Mouse (Mus musculus) thymus, postnatal 36 days (tissue): ENCODE data around the gene Nxn.

ENCODE experiments used
- DNase-seq, 2 experiments: peaks; one replicate each; pipeline ENCODE4 v3.0.0; 2022; ENCODE audit warnings: mixed read lengths in 2 of 2

The Nxn gene

DNA sequence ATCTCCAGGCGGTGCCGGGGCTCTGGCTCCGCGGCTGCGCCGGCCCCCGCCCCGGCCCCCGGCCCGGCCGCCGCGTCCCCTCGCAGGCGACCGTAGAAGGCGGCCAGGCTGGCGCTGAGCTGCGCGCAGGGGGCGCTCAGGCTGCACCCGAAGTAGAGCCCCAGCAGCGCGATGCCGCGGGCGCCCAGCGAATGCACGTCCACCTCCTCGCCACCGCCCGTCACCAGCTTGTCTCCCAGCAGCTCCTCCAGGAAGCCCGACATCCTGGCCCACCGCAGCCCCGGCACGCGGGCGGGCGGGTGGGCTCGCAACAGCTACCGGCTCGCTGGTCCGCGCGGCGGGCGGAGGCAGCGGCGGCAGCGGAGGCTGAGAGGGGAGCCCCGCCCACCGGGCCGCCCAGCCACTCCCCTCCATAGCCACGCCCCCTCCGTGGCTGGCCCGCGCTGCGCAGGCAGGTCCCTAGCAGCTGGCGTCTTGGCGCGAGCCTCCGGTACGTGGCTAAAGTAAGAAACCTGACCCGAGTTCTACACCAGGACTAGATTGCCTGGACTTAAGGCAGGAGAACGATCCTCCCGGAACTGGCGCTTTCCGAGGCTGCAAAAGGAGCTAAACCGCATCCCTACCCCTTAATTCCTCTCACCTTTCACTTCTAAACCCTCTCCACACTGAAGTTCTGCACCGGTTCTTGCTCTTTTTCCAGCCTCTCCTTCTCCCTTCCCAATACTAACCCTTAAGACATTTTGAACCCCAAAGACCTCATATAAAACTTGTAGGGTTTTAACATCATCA is at the start of gene Nxn:
Nxn (minus strand) TSS at position 343 of the 789 bp plus-strand sequence.
- peak; percentile 93 to 95 for DNase-seq

DNA sequence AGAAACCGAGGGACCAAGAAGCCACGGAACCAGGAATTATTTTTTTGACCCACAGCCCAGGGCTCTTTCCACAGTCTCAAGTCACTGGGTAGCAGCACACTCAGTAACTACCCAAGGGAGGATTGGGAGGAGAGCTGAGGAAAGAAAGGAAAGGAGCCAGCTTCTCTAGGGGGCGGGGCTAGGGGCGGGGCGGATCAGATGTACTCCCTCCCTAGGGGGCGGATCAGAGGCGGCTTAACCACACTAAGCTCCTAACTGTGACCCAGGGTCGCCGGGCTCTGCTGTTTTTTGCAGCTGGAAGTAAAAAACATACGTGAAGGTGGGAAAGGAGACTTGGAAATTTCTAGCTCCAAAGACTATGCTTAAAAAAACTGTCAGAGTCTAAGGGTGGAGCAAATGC is 47.3 kb upstream of the Nxn start:
- no peak for DNase-seq

- DNase-seq: no peak
Measured at GRCm38 (mm10) chr11:76445459-76445858, 46.5 kb upstream of the Nxn start.

GRCm38 (mm10) chr11:76439666-76440065 is 40.7 kb upstream of the Nxn start:
- DNase-seq: no peak

DNA sequence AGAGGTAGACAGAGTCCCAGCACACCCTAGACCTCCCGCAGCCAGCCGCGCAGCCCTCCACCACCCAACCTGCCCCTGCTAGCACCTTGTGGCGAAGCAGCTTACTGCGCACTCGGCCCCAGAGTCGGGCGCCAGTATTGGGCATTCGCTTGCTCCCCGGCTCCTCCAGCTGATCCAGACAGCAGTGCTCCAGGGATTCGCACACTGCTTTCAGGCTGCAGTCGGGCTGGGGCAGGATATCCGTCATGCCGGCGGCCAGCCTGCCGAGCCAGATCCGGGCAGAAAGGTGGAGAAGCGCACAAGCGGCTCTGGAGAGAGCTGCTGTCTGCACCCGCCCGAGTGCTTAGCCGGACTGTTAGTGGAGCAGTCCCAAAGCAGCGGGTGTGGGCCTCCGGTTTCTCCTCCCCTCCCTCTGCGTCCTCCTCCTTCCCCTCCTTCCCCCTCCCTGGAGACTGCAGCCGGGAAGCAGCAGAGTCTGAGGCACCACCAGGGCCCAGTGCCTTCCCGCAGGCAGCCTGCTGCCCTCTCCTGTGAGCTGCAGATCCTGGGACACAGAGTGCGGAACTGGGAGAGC is 38.0 kb upstream of the Nxn start:
- no peak for DNase-seq

DNA sequence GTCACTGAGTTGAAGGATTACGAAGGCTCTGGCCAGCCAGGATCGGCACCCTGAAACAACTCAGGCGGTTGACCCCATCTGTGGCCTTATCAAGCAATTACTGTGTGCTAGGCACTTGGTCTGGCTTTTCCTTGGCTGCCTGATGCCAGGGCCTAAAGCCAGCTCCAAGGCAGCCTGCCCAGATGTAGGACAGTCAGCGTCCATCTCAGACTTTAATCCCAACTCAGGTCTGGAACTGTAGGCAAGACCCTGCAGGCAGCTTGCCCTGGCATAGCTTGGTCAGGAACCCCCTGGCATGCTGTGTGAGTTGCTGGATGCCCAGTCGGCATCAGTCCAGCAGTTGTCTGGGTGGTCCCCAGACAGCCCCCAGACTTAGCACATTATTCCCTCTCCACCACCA is 37.1 kb upstream of the Nxn start:
- no peak for DNase-seq

DNA sequence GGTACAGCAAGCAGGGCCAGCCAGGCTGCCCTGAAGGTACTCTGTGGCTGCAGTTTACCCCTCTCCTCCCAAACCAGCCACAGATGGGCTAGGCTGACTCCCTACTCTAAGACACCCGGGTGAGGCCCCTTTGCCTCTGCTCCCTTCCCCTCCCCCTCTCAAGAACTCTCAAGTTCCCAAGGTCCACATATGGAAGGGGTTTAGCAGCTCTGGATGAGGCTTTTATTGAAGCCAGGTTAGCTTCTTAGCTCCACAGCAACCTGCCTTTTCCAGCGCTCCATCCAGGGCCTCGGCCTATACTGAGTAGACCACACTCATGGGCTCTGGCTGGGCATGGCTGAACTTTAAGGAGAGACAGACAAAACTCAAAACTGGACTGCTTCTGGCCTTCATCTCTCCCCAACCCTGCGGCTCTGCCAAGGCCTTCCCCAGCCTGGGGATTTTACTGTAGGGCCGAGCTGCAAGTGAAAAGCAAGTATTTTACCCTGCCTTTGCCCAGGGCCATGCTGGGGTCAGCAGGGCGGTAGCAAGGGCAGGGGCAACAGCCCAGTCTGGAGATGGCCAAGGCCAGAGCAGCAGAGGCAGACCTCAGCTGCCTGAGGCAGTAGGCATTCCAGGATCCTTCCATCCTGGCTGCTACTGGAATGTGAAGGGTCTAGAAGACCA is 31.2 kb upstream of the Nxn start:
- no peak for DNase-seq

GRCm38 (mm10) chr11:76429556-76429955 is 30.6 kb upstream of the Nxn start:
- DNase-seq: no peak

DNA sequence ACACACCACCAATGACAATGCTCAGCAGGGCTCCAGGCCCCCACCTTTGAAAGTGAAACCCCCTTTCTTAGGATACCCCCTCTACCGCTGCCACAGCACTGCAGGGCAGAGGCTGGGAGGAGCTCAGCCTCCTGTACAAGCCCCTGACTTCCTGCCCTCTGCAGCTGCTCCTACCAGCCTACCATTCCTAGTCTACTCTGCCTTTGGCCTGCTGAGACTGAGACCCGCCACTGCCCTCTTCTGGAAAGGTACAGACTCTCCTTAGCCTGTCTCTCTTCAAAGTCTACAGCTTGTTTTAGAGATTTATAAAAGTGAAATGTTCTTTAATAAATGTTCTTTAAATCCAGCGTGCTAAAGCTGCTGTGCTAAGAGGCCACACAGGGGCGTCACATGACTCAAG is 30.1 kb upstream of the Nxn start:
- DNase-seq: peak; percentile 69 to 79

DNA sequence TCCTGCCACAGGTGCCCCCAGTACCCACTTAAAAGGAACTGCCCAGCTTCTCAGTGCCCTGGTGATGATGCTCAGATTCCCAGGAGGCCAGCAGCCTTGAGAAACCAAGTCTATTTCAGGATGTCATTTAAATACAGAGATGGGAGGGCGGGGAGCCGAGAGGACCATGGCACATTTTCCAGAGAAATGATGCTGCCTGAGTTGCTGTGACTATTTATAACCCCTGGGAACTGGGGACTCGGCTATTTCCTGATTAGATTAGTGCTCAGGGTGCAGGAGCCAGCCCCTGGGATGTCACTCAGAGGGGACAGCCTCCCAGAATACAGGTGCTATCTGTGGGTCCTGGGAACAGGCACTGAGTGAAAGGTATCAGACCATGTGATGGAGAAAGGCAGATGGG is 28.8 kb upstream of the Nxn start:
- no peak for DNase-seq

- no peak for DNase-seq
Measured at GRCm38 (mm10) chr11:76425749-76426148, 26.8 kb upstream of the Nxn start.

GRCm38 (mm10) chr11:76420896-76421295 is 22.0 kb upstream of the Nxn start:
- no peak for DNase-seq

GRCm38 (mm10) chr11:76419179-76419578 is 20.2 kb upstream of the Nxn start:
- DNase-seq: peak; percentile 36 to 40

DNA sequence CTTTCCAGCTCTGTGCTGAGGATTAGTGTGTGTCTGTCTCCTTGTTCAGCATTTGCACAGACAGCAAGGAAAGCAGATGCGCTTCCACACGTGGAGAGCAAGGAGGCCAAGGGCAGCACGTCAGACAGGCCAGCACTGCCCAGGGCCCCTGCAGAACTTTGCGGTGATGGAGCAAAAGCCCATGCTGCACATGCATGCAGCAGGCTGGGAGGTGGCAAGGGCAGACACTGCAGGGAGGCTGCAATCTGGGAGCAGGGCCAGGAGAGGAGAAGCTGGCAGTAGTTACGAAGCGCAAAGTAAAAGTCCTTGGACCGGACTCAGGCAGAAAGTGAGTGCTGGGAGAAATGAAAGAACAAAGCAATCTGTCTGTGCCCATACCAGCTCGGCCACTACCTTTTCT is 19.5 kb upstream of the Nxn start:
- no peak for DNase-seq

GRCm38 (mm10) chr11:76415985-76416384 is 17.0 kb upstream of the Nxn start:
- DNase-seq: no peak

GRCm38 (mm10) chr11:76415001-76415400 is 16.1 kb upstream of the Nxn start:
- no peak for DNase-seq

GRCm38 (mm10) chr11:76413202-76413601 is 14.3 kb upstream of the Nxn start:
- no peak for DNase-seq

- DNase-seq: peak; percentile 35 to 37
Measured at GRCm38 (mm10) chr11:76410826-76411225, 11.9 kb upstream of the Nxn start.

- DNase-seq: peak; percentile 96 to 98
Measured at GRCm38 (mm10) chr11:76406702-76407583, 8.0 kb upstream of the Nxn start, which contains the start of gene Timm22. Timm22 (plus strand) TSS chr11:76406952.

GRCm38 (mm10) chr11:76405626-76406264 is 6.8 kb upstream of the Nxn start:
- DNase-seq: peak; percentile 32 to 33

- DNase-seq: no peak
Measured at GRCm38 (mm10) chr11:76405113-76405512, 6.2 kb upstream of the Nxn start.

GRCm38 (mm10) chr11:76401398-76401797 is 2.5 kb upstream of the Nxn start:
- no peak for DNase-seq
